Mouse (Mus musculus) myocyte (in vitro differentiated cells): Measurements from ENCODE around the gene Hist1h1c.

Experiments
- CEBPB ChIP-seq: IDR thresholded peaks from 2 replicates; pipeline ENCODE4 v1.6.1; 2011; ENCODE audit warnings: mild to moderate bottlenecking, moderate library complexity; ENCODE audit not compliant: poor library complexity, insufficient read depth, severe bottlenecking
- E2F4 ChIP-seq: IDR thresholded peaks from one replicate; pipeline ENCODE4 v1.6.1; 2011; ENCODE audit warnings: mild to moderate bottlenecking, control low read depth, moderate library complexity; ENCODE audit not compliant: insufficient read depth
- MAX ChIP-seq: IDR thresholded peaks from one replicate; pipeline ENCODE4 v1.6.1; 2011; ENCODE audit warnings: low read depth, mild to moderate bottlenecking, control low read depth
- MYOG ChIP-seq, 3 experiments: IDR thresholded peaks; one replicate each; pipeline ENCODE4 v1.6.1; 2011; ENCODE audit warnings: control low read depth in 2 of 3, low read depth in 2 of 3, mild to moderate bottlenecking in 2 of 3; ENCODE audit not compliant: insufficient read length in 2 of 3, control insufficient read depth in 1 of 3, insufficient read depth in 1 of 3
- POLR2A ChIP-seq: IDR thresholded peaks from one replicate; pipeline ENCODE4 v1.6.1; 2011; ENCODE audit warnings: low read depth, mild to moderate bottlenecking, control low read depth, moderate library complexity; ENCODE audit not compliant: insufficient read length
- POLR2AphosphoS2 ChIP-seq: IDR thresholded peaks from one replicate; pipeline ENCODE4 v1.6.1; 2011; ENCODE audit warnings: low read depth, control low read depth; ENCODE audit not compliant: insufficient read length
- TCF12 ChIP-seq: IDR thresholded peaks from one replicate; pipeline ENCODE4 v1.6.1; 2011; ENCODE audit warnings: mild to moderate bottlenecking, control low read depth; ENCODE audit not compliant: poor library complexity, insufficient read depth, severe bottlenecking
- TCF3 ChIP-seq: IDR thresholded peaks from one replicate; pipeline ENCODE4 v1.6.1; 2011; ENCODE audit warnings: low read depth, control low read depth; ENCODE audit not compliant: insufficient read length
- USF1 ChIP-seq: IDR thresholded peaks from one replicate; pipeline ENCODE4 v1.6.1; 2011; ENCODE audit warnings: low read depth, mild to moderate bottlenecking, control low read depth, moderate library complexity

DNA sequence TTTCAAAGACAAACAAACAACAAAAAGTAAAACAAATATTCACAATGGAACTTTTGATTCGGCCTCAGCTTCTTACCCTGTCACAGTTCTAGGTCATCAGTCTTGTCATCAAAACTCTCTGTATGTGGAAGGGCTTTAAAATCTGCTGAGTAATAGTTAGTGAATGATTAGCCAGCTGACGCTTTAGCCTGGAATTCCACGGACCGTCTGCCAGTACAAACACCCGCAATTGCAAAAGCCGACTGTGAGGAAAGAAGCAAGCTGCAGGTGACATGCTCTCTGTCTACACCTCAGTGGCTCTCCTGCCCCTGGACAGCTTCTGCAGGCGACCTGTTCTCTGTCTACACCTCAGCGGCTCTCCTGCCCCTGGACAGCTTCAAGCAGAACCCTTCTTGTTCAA is 8.1 kb upstream of the Hist1h1c start:
- no peak for TF ChIP-seq CEBPB
- no peak for TF ChIP-seq TCF12
- no peak for TF ChIP-seq MAX
- no peak for TF ChIP-seq MYOG (IDR thresholded peaks at IDR 0.05; ENCODE audit: control insufficient read depth in 1 of 3, insufficient read depth in 1 of 3, insufficient read length in 2 of 3, low read depth in 2 of 3)
- TF ChIP-seq POLR2A = no peak
- TF ChIP-seq TCF3 = no peak
- no peak for TF ChIP-seq POLR2AphosphoS2
- no peak for TF ChIP-seq USF1
- TF ChIP-seq E2F4 = no peak
